Mouse (Mus musculus) lung, embryonic 16.5 days (tissue): ENCODE results near the gene Rspry1. TPM values are rescaled to one million over a fixed set of nuclear protein-coding genes. Genes with fewer than 3 reads are reported as not detected.

ENCODE experiments used
- ATAC-seq: fragments of 200-750 bp; cut with Nextera tagmentation; 2 replicates; pipeline ENCODE4 v1.8.0; 2017; ENCODE audit warnings: low read depth, mild to moderate bottlenecking, moderate library complexity
- H3K27ac ChIP-seq: fragments of 300-500 bp; sonication (generic); 2 replicates; pipeline ENCODE4 v1.5.1; 2014; ENCODE audit warnings: mild to moderate bottlenecking, control low read depth, low read length
- H3K27me3 ChIP-seq: fragments of 300-500 bp; sonication (generic); 2 replicates; pipeline ENCODE4 v1.6.1; 2014; ENCODE audit warnings: low read depth, low read length, mixed read lengths; ENCODE audit not compliant: control insufficient read depth, insufficient read depth
- H3K36me3 ChIP-seq: fragments of 300-500 bp; sonication (generic); 2 replicates; pipeline ENCODE4 v1.6.1; 2014; ENCODE audit warnings: low read length; ENCODE audit not compliant: control insufficient read depth, insufficient read depth
- H3K4me1 ChIP-seq: fragments of 300-500 bp; sonication (generic); replicated peaks from 2 replicates; pipeline ENCODE4 v1.6.1; 2014; ENCODE audit warnings: low read length, mixed read lengths; ENCODE audit not compliant: control insufficient read depth, insufficient read depth
- H3K4me2 ChIP-seq: fragments of 300-500 bp; sonication (generic); 2 replicates; pipeline ENCODE4 v1.6.1; 2014; ENCODE audit warnings: low read depth, low read length, control low read depth
- H3K4me3 ChIP-seq: fragments of 300-500 bp; sonication (generic); 2 replicates; pipeline ENCODE4 v1.5.1; 2014; ENCODE audit warnings: mild to moderate bottlenecking, low read length, control low read depth
- H3K9ac ChIP-seq: fragments of 300-500 bp; sonication (generic); 2 replicates; pipeline ENCODE4 v1.6.1; 2014; ENCODE audit warnings: low read length, control low read depth
- H3K9me3 ChIP-seq: fragments of 300-500 bp; sonication (generic); 2 replicates; pipeline ENCODE4 v1.6.1; 2016; ENCODE audit warnings: low read length; ENCODE audit not compliant: control insufficient read depth
- WGBS: fragments of 180-500 bp; shearing (Covaris S2); extraction: QIAGEN DNeasy Blood & Tissue Kit; methylation state at CpG from one replicate; pipeline ENCODE4 v1.1.7; 2014; 5-methylcytosine and 5-hydroxymethylcytosine counted together
- polyA plus RNA-seq: library from polyadenylated mRNA; unstranded; fragments of >200 nt; fragmentation: Nextera tagmentation; extraction: Ambion mirVana; gene quantifications from 2 replicates; pipeline ENCODE4 v1.2.1, GENCODE M21; 2015

Rspry1 gene
- polyA plus RNA-seq, 1 experiment from 2014 or later = 32.7 TPM

DNA sequence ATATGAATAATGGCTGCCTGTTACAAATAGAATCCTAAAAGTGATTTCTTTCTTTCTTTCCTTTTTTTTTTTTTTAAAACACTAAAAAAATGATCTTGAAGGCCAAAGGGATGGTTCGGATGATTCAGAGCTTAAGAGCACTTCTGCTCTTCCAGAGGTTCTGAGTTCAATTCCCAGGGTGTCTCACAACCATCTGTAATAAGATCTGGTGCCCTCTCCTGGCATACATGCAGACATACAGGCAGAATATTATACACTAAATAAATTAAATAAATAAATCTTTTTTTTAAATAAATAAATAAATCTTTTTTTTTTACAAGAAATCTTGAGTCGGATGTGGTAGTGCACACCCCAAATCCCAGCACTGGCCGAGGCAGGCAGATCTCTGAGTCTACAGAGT lies 40.2 kb downstream of the Rspry1 start:
- Histone ChIP-seq H3K4me1 (no peaks in the 10 kb centered on the region), H3K4me3 (no peak overlapping the region), H3K27ac (no peak overlapping the region), H3K9me3 (no peaks in the 10 kb centered on the region), H3K9ac (no peak overlapping the region), H3K27me3 (no peaks in the 10 kb centered on the region), H3K36me3 (peaks cover 38% of the 10 kb centered on the region), H3K4me2 (no peak overlapping the region)
- no peak for ATAC-seq
- 82% methylated on average over 3 of the region's 3 CpGs for WGBS

DNA sequence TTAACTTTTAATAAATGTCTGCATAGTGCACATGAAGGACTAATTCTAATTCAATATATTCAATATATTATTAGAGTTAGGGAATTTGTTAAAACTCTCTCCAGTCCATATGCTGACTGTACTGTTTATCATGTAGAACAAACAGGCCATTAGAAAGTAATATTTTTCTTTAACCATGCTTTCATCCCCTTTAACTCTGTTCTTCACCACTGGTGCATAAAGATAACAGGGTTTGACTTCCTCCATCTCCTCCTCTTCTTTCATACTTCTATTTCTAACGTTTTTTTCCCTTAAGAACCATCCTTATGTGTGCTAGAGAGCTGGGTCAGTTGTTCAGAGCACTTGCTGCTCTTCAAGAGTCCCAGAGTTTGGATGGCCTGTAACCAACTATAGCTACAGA lies 43.5 kb downstream of the Rspry1 start:
- no peak overlapping the region for H3K27ac ChIP-seq
- no peak overlapping the region for H3K4me2 ChIP-seq
- H3K4me3 ChIP-seq = no peak overlapping the region
- WGBS = 32% methylated on average over 1 of the region's 1 CpGs
- ATAC-seq = no peak
- no peaks in the 10 kb centered on the region for H3K4me1 ChIP-seq
- H3K27me3 ChIP-seq = no peaks in the 10 kb centered on the region
- no peaks in the 10 kb centered on the region for H3K9me3 ChIP-seq
- peaks cover 32% of the 10 kb centered on the region for H3K36me3 ChIP-seq
- no peak overlapping the region for H3K9ac ChIP-seq

DNA sequence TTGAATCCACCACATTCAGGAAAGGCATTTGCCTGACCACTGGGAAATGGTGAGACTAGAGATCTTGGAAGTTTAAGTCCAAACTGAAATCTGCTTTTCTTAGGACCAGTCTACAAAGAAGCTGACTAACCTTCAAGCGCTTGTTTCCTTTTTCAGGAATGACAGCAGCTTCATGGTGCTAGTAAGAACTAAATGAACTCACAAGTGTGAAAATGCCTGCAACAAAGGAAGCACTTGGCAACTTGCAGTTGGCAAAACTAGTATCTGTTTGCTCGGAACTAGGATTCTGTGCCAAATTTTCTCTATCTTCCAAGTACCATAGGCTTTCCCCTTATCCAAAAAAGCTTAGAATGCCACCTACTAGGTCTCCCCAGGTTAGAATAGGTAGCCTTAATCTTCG lies 44.4 kb downstream of the Rspry1 start:
- no peaks in the 10 kb centered on the region for H3K9me3 ChIP-seq
- H3K4me1 ChIP-seq = no peaks in the 10 kb centered on the region
- H3K4me2 ChIP-seq = no peak overlapping the region
- H3K36me3 ChIP-seq = peaks cover 25% of the 10 kb centered on the region
- no peaks in the 10 kb centered on the region for H3K27me3 ChIP-seq
- H3K27ac ChIP-seq = no peak overlapping the region
- no peak overlapping the region for H3K9ac ChIP-seq
- WGBS = 93% methylated on average over 3 of the region's 3 CpGs
- H3K4me3 ChIP-seq = no peak overlapping the region
- ATAC-seq = no peak

DNA sequence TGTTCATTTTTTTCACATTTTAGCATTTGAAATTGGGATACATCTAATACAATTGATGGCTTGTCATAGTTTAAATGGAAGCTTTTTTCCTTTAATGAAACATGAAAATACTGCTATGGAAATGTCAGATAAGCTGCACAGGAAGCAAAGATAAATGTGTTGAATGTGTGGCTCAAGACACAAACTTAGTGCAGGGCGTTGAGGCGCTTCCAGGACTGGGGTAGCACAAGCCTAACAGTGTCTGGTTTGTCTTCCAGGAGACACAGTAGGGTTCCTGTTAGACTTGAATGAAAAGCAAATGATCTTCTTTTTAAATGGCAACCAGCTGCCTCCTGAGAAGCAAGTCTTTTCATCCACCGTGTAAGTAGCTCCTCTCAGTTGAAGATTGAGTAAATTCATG lies 47.8 kb downstream of the Rspry1 start:
- ATAC-seq = no peak
- Histone ChIP-seq H3K27me3 (no peaks in the 10 kb centered on the region), H3K27ac (no peak overlapping the region), H3K36me3 (peaks cover 24% of the 10 kb centered on the region), H3K4me3 (no peak overlapping the region), H3K9me3 (no peaks in the 10 kb centered on the region), H3K4me1 (no peaks in the 10 kb centered on the region), H3K9ac (no peak overlapping the region), H3K4me2 (no peak overlapping the region)
- whole genome bisulfite sequencing = 73% methylated on average over 3 of the region's 3 CpGs

GRCm38 (mm10) chr8:94652951-94653350 lies 51.2 kb downstream of the Rspry1 start:
- H3K27me3 ChIP-seq = no peaks in the 10 kb centered on the region
- ATAC-seq = no peak
- H3K36me3 ChIP-seq = peaks cover 24% of the 10 kb centered on the region
- no peak overlapping the region for H3K27ac ChIP-seq
- 90% methylated on average over 3 of the region's 3 CpGs for WGBS
- H3K9ac ChIP-seq = no peak overlapping the region
- no peak overlapping the region for H3K4me2 ChIP-seq
- no peaks in the 10 kb centered on the region for H3K9me3 ChIP-seq
- H3K4me1 ChIP-seq = no peaks in the 10 kb centered on the region
- H3K4me3 ChIP-seq = no peak overlapping the region

- no peaks in the 10 kb centered on the region for H3K9me3 ChIP-seq
- no peak overlapping the region for H3K9ac ChIP-seq
- peaks cover 31% of the 10 kb centered on the region for H3K36me3 ChIP-seq
- no peak overlapping the region for H3K4me2 ChIP-seq
- H3K4me3 ChIP-seq = no peak overlapping the region
- no peak overlapping the region for H3K27ac ChIP-seq
- H3K4me1 ChIP-seq = no peaks in the 10 kb centered on the region
- no peak for ATAC-seq
- no peaks in the 10 kb centered on the region for H3K27me3 ChIP-seq
Measured at GRCm38 (mm10) chr8:94654994-94655393, 53.3 kb downstream of the Rspry1 start.

DNA sequence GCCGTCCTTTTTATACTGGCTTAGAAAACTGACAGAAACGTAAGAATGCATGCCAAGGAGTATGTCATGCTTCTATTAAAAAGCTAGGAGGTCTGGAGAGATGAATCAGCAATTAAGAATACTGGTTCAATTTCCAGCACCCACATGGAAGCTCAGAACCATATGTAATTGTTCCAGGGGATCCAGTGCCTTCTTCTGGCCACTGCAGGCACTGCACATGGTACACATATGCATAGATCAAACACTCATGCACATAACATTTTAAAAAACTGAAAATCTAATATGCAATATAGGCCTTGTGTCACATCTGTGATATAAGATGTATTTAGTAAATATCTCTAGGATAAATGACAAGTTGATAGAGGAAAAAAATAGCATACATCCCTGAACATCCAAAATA lies 56.3 kb downstream of the Rspry1 start:
- Histone ChIP-seq H3K27ac (no peak overlapping the region), H3K36me3 (peaks cover 23% of the 10 kb centered on the region), H3K9ac (no peak overlapping the region), H3K27me3 (no peaks in the 10 kb centered on the region), H3K9me3 (no peaks in the 10 kb centered on the region), H3K4me2 (no peak overlapping the region), H3K4me1 (no peaks in the 10 kb centered on the region), H3K4me3 (no peak overlapping the region)
- no peak for ATAC-seq
- 87% methylated on average over 2 of the region's 2 CpGs for WGBS

- H3K4me1 ChIP-seq = no peaks in the 10 kb centered on the region
- ATAC-seq = no peak
- 68% methylated on average over 4 of the region's 4 CpGs for WGBS
Measured at GRCm38 (mm10) chr8:94660418-94660817, 58.7 kb downstream of the Rspry1 start.

DNA sequence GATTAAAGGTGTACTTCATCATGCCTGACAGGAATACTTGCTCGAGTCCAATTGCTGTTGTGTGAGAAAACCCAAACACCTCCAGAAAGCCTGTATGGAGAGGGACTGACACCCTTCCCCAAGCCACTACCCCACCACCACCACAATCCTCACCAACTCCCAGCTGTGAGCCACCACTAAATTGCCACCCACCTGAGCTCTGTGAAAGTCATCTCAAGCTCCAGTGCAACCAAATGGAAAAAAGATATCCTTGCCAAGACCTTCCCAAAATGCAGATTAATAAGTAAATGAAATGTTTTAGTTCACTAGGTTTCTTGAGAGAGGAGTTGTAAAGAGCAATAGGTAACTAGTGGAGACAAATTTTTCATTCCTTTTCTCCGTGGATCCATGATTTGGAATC lies 63.0 kb downstream of the Rspry1 start:
- Histone ChIP-seq H3K27ac (no peak overlapping the region), H3K36me3 (peaks cover 6% of the 10 kb centered on the region; the same call in 1 of the 2 replicates), H3K4me2 (no peak overlapping the region), H3K27me3 (no peaks in the 10 kb centered on the region), H3K4me3 (no peak overlapping the region), H3K9ac (no peak overlapping the region), H3K9me3 (no peaks in the 10 kb centered on the region), H3K4me1 (peaks cover 3% of the 10 kb centered on the region; the same call in 1 of the 2 replicates)
- 67% methylated on average over 2 of the region's 2 CpGs for WGBS
- no peak for ATAC-seq

More at GRCm38 (mm10) chr8:94660418-94660817, 58.7 kb downstream of the Rspry1 start:
- peaks cover 15% of the 10 kb centered on the region for H3K36me3 ChIP-seq
- H3K9ac ChIP-seq = no peak overlapping the region
- H3K9me3 ChIP-seq = no peaks in the 10 kb centered on the region
- no peak overlapping the region for H3K4me2 ChIP-seq
- H3K4me3 ChIP-seq = no peak overlapping the region
- H3K27ac ChIP-seq = no peak overlapping the region
- no peaks in the 10 kb centered on the region for H3K27me3 ChIP-seq
